Mouse (Mus musculus): ENCODE results near the gene Tbx6. TPM values are rescaled to one million over a fixed set of nuclear protein-coding genes. Genes with fewer than 3 reads are reported as not detected.

The Tbx6 gene
- polyA plus RNA-seq, 1 experiment: 1.7 TPM

DNA sequence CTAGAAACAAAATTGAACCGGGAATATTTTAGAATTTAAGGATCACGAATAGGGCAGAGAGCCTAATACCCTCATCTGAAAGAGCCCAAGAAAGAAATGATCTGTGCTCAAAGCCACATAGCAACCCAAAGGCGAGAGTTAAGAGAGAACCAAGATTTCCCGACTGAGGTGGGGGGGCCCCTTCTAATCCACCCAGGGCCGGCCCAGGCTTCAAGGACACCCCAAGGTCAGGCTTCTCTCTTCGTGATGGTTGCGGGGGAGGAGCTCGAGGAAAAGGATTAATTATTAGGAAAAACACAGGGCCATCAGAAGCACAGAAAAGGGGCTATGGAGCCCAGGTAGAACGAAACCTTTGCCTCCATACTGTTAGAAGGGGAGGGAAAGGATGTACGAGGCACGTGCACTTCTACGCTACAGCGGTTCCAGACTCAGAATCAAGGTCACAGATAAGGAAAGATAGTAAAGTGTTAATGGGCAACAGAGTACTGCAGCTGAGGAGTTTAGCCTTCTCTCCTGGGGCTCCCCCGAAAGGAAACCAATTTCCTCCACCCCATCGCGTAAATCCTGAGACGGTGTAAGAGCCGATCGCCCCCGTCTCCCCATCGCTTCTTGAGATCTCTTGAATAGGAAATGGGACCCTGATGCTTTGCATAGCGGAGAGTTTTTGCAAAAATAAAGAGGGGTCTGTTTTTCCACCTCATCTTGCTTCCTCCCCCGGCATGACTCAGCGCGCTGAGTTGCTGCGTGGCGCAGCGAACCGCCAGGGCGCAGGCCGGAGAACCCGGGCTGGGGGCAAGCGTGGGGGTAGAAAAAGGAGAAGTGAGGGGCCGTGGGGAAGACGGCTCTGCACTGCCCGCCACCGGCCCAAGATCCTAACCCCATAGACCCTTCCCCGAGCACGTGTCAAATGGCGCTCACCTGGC lies 17.1 kb downstream of the Tbx6 start:
- H3K4me1 ChIP-seq (ENCODE audit: control insufficient read depth, insufficient read depth, low read length): no peaks in the 10 kb centered on the region
- peak overlapping the region; percentile 89 for H3K4me3 ChIP-seq (ENCODE audit: low read depth, low read length)
- H3K9me3 ChIP-seq (replicated peaks; ENCODE audit: control insufficient read depth, insufficient read depth, low read length, poor library complexity, severe bottlenecking): no peaks in the 10 kb centered on the region
- peak overlapping the region; percentile 85 for H3K9ac ChIP-seq (ENCODE audit: low read depth, poor library complexity, severe bottlenecking)
- H3K36me3 ChIP-seq (ENCODE audit: control insufficient read depth, insufficient read depth, low read length, poor library complexity, severe bottlenecking): peaks cover 28% of the 10 kb centered on the region
- no peaks in the 10 kb centered on the region for H3K27me3 ChIP-seq (ENCODE audit: control insufficient read depth, insufficient read depth, low read length, poor library complexity, severe bottlenecking)
- peak overlapping the region; percentile 23 for H3K27ac ChIP-seq (ENCODE audit: insufficient read depth, low read length)
- TF ChIP-seq POLR2A (IDR thresholded peaks at IDR 0.05; ENCODE audit: insufficient read depth, low read length) (no peak), EP300 (IDR thresholded peaks at IDR 0.05; ENCODE audit: insufficient read depth, low read depth, low read length) (no peak), CTCF (IDR thresholded peaks at IDR 0.05; ENCODE audit: low read depth, low read length) (no peak)

- Histone ChIP-seq H3K27me3 (ENCODE audit: control insufficient read depth, insufficient read depth, low read length, poor library complexity, severe bottlenecking) (no peaks in the 10 kb centered on the region), H3K27ac (ENCODE audit: insufficient read depth, low read length) (peak overlapping the region; percentile 23), H3K4me1 (ENCODE audit: control insufficient read depth, insufficient read depth, low read length) (no peaks in the 10 kb centered on the region), H3K9me3 (replicated peaks; ENCODE audit: control insufficient read depth, insufficient read depth, low read length, poor library complexity, severe bottlenecking) (no peaks in the 10 kb centered on the region), H3K4me3 (ENCODE audit: low read depth, low read length) (peak overlapping the region; percentile 89), H3K36me3 (ENCODE audit: control insufficient read depth, insufficient read depth, low read length, poor library complexity, severe bottlenecking) (peaks cover 28% of the 10 kb centered on the region), H3K9ac (ENCODE audit: low read depth, poor library complexity, severe bottlenecking) (peak overlapping the region; percentile 85)
- TF ChIP-seq EP300 (IDR thresholded peaks at IDR 0.05; ENCODE audit: insufficient read depth, low read depth, low read length) (0 out of 2 replicates have a peak, but pooled peaks have one; percentile 51), POLR2A (IDR thresholded peaks at IDR 0.05; ENCODE audit: insufficient read depth, low read length) (peak; percentile 99), CTCF (IDR thresholded peaks at IDR 0.05; ENCODE audit: low read depth, low read length) (no peak)
These were observed 17.8 kb downstream of the Tbx6 start for GRCm38 (mm10) chr7:126799050-126799467.

DNA sequence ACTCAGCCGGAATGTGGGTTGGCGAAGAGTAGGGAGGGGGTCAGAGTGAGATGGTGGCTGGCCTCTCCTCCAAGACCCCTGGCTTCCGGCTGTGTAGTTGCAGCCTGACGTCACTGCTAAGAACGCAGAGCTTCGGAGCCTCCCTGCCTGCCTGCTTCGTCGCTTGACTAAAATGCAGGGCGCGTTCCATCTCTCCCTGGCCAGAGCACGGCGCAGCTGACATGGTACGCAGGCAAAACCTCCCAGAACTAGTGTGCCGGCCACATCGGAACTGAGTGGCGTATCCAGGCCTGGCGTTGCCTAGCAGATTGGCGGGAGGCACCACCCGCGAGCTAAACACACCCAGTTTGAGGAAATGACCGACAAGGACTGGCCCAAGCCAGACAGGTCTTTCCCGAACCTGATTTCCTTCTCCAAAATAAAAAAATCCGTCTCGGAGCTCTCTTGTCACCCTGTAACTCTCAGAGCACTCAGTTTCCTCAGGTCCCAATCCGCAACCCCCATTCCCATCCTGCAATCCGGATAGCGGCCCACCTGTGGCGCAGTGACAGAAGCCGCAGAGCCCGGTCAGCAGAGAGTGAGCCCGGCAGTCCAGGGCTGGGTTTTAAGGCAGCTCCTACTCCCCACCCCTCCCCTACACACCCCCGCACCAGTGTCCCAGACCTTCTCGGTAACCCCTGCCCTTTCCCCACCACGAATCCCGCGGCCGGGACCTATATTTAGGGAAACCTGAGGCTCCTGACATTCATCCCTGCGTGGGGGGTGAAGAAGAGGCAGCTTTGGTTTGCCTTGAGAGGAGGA lies 18.4 kb downstream of the Tbx6 start:
- no peaks in the 10 kb centered on the region for H3K4me1 ChIP-seq (ENCODE audit: control insufficient read depth, insufficient read depth, low read length)
- no peaks in the 10 kb centered on the region for H3K9me3 ChIP-seq (replicated peaks; ENCODE audit: control insufficient read depth, insufficient read depth, low read length, poor library complexity, severe bottlenecking)
- peak overlapping the region; percentile 73 for H3K27ac ChIP-seq (ENCODE audit: insufficient read depth, low read length)
- H3K9ac ChIP-seq (ENCODE audit: low read depth, poor library complexity, severe bottlenecking): peak overlapping the region; percentile 35
- peak overlapping the region; percentile 84 for H3K4me3 ChIP-seq (ENCODE audit: low read depth, low read length)
- TF ChIP-seq CTCF (IDR thresholded peaks at IDR 0.05; ENCODE audit: low read depth, low read length): no peak
- peak; percentile 85 for TF ChIP-seq POLR2A (IDR thresholded peaks at IDR 0.05; ENCODE audit: insufficient read depth, low read length)
- TF ChIP-seq EP300 (IDR thresholded peaks at IDR 0.05; ENCODE audit: insufficient read depth, low read depth, low read length): peak; percentile 73; the same call in 1 of the 2 replicates
- no peaks in the 10 kb centered on the region for H3K27me3 ChIP-seq (ENCODE audit: control insufficient read depth, insufficient read depth, low read length, poor library complexity, severe bottlenecking)
- peaks cover 27% of the 10 kb centered on the region for H3K36me3 ChIP-seq (ENCODE audit: control insufficient read depth, insufficient read depth, low read length, poor library complexity, severe bottlenecking)

- TF ChIP-seq POLR2A (IDR thresholded peaks at IDR 0.05; ENCODE audit: insufficient read depth, low read length) (no peak), EP300 (IDR thresholded peaks at IDR 0.05; ENCODE audit: insufficient read depth, low read depth, low read length) (no peak), CTCF (IDR thresholded peaks at IDR 0.05; ENCODE audit: low read depth, low read length) (no peak)
- H3K27ac ChIP-seq (ENCODE audit: insufficient read depth, low read length): peak overlapping the region; percentile 73
- peaks cover 20% of the 10 kb centered on the region for H3K36me3 ChIP-seq (ENCODE audit: control insufficient read depth, insufficient read depth, low read length, poor library complexity, severe bottlenecking)
- peak overlapping the region; percentile 84 for H3K4me3 ChIP-seq (ENCODE audit: low read depth, low read length)
- H3K4me1 ChIP-seq (ENCODE audit: control insufficient read depth, insufficient read depth, low read length): no peaks in the 10 kb centered on the region
- H3K27me3 ChIP-seq (ENCODE audit: control insufficient read depth, insufficient read depth, low read length, poor library complexity, severe bottlenecking): no peaks in the 10 kb centered on the region
- H3K9me3 ChIP-seq (replicated peaks; ENCODE audit: control insufficient read depth, insufficient read depth, low read length, poor library complexity, severe bottlenecking): no peaks in the 10 kb centered on the region
- peak overlapping the region; percentile 35 for H3K9ac ChIP-seq (ENCODE audit: low read depth, poor library complexity, severe bottlenecking)
These were observed 19.2 kb downstream of the Tbx6 start for GRCm38 (mm10) chr7:126800269-126801056.

DNA sequence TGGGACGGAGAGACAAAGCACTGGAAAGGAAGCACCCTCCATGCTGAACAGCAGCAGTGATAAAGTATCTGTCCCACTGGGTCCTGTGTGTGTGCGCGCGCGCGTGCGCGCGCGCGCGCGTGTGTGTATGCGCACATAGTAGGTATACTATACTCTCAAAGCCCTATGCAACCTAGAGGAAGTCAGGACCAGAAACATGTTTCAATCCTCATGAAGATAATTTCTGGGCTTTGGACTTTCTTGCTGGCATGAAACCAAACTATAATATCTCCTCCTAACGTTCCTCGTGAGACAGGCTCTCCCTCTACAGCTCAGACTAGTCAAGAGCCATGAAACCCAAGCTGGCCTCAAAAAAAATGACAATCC lies 19.8 kb downstream of the Tbx6 start:
- H3K4me1 ChIP-seq (ENCODE audit: control insufficient read depth, insufficient read depth, low read length): no peaks in the 10 kb centered on the region
- no peaks in the 10 kb centered on the region for H3K9me3 ChIP-seq (replicated peaks; ENCODE audit: control insufficient read depth, insufficient read depth, low read length, poor library complexity, severe bottlenecking)
- peaks cover 15% of the 10 kb centered on the region for H3K36me3 ChIP-seq (ENCODE audit: control insufficient read depth, insufficient read depth, low read length, poor library complexity, severe bottlenecking)
- no peak for TF ChIP-seq CTCF (IDR thresholded peaks at IDR 0.05; ENCODE audit: low read depth, low read length)
- no peak for TF ChIP-seq EP300 (IDR thresholded peaks at IDR 0.05; ENCODE audit: insufficient read depth, low read depth, low read length)
- no peak for TF ChIP-seq POLR2A (IDR thresholded peaks at IDR 0.05; ENCODE audit: insufficient read depth, low read length)
- no peak overlapping the region for H3K27ac ChIP-seq (ENCODE audit: insufficient read depth, low read length)
- H3K9ac ChIP-seq (ENCODE audit: low read depth, poor library complexity, severe bottlenecking): no peak overlapping the region
- 0 out of 2 replicates have a peak overlapping the region, but pooled peaks have one; percentile 84 for H3K4me3 ChIP-seq (ENCODE audit: low read depth, low read length)
- H3K27me3 ChIP-seq (ENCODE audit: control insufficient read depth, insufficient read depth, low read length, poor library complexity, severe bottlenecking): no peaks in the 10 kb centered on the region

Data from ES-Bruce4 (cell line).